Mouse (Mus musculus): ENCODE measurements at regions not wholly inside any gene's neighbourhood (a gene's known extent, or its start where the extent isn't known, plus 50 kb on each side); places are given as distances from the start of the nearest gene placed in this dataset.

GRCm38 (mm10) chr5:118386126-118386525, 141.1 kb downstream of the 2410131K14Rik start:
- peaks cover 41% of the 10 kb centered on the region for H3K27me3 ChIP-seq (ENCODE audit: control insufficient read depth)
- peaks cover 10% of the 10 kb centered on the region for H3K4me1 ChIP-seq (ENCODE audit: control insufficient read depth)
- no peaks in the 10 kb centered on the region for H3K36me3 ChIP-seq (ENCODE audit: control insufficient read depth)
- H3K9me3 ChIP-seq (ENCODE audit: control insufficient read depth, low read length), result peaks cover 20% of the 10 kb centered on the region
- H3K4me3 ChIP-seq (replicated peaks), result no peak overlapping the region
- TF ChIP-seq GATA1 (IDR thresholded peaks at IDR 0.05; ENCODE audit: low read length), result no peak
- no peak for TF ChIP-seq TAL1 (IDR thresholded peaks at IDR 0.05; ENCODE audit: low read length)

GRCm38 (mm10) chr5:118388419-118388818, 143.4 kb downstream of the 2410131K14Rik start:
- Histone ChIP-seq H3K4me1 (ENCODE audit: control insufficient read depth) (peaks cover 5% of the 10 kb centered on the region), H3K36me3 (ENCODE audit: control insufficient read depth) (no peaks in the 10 kb centered on the region), H3K27me3 (ENCODE audit: control insufficient read depth) (peaks cover 23% of the 10 kb centered on the region), H3K4me3 (replicated peaks) (no peak overlapping the region), H3K9me3 (ENCODE audit: control insufficient read depth, low read length) (peaks cover 20% of the 10 kb centered on the region)
- TF ChIP-seq GATA1 (IDR thresholded peaks at IDR 0.05; ENCODE audit: low read length) (no peak), TAL1 (IDR thresholded peaks at IDR 0.05; ENCODE audit: low read length) (no peak)

GRCm38 (mm10) chr5:118390691-118391373, 145.8 kb downstream of the 2410131K14Rik start:
- no peak for TF ChIP-seq TAL1 (IDR thresholded peaks at IDR 0.05; ENCODE audit: low read length)
- TF ChIP-seq GATA1 (IDR thresholded peaks at IDR 0.05; ENCODE audit: low read length), result no peak
- peaks cover 28% of the 10 kb centered on the region for H3K27me3 ChIP-seq (ENCODE audit: control insufficient read depth)
- peaks cover 29% of the 10 kb centered on the region for H3K9me3 ChIP-seq (ENCODE audit: control insufficient read depth, low read length)

DNA sequence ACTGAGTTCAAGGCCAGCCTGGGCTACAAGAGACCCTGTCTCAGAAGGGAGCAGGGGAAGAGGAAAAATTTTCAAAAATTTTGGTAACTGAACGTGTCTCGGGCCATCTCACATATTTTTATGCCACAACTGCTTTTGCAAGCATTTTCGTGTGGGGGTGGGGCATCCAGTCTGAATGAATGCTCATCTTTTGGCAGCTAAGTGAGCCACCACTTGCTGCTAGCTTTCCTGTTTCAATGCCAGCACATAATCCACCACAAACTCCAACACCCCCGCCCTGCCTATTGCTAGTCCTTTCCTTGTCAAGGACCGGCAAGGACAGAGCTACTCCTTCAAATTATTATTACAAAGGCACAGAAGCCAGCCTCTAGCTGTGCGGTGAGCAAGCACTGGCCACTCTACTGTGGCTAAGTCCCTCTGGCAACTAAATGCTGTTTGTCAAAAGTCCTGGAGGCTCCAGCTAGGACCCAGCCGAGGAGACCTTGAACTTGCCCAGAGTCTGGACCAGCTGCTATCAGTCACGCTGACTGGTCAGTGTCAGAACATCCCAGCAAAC, 148.0 kb downstream of the 2410131K14Rik start:
- Histone ChIP-seq H3K27me3 (ENCODE audit: control insufficient read depth) (peaks cover 37% of the 10 kb centered on the region), H3K9me3 (ENCODE audit: control insufficient read depth, low read length) (peaks cover 29% of the 10 kb centered on the region)

More at GRCm38 (mm10) chr5:118390691-118391373, 145.8 kb downstream of the 2410131K14Rik start:
- H3K36me3 ChIP-seq (ENCODE audit: control insufficient read depth), result no peaks in the 10 kb centered on the region
- peaks cover 16% of the 10 kb centered on the region for H3K4me1 ChIP-seq (ENCODE audit: control insufficient read depth)
- H3K4me3 ChIP-seq (replicated peaks), result no peak overlapping the region

GRCm38 (mm10) chr5:118394051-118394450, 149.0 kb downstream of the 2410131K14Rik start:
- Histone ChIP-seq H3K36me3 (ENCODE audit: control insufficient read depth) (no peaks in the 10 kb centered on the region), H3K27me3 (ENCODE audit: control insufficient read depth) (peaks cover 35% of the 10 kb centered on the region), H3K4me3 (replicated peaks) (no peak overlapping the region), H3K9me3 (ENCODE audit: control insufficient read depth, low read length) (peaks cover 28% of the 10 kb centered on the region), H3K4me1 (ENCODE audit: control insufficient read depth) (peaks cover 16% of the 10 kb centered on the region)
- TF ChIP-seq TAL1 (IDR thresholded peaks at IDR 0.05; ENCODE audit: low read length) (no peak), GATA1 (IDR thresholded peaks at IDR 0.05; ENCODE audit: low read length) (no peak)

More for the DNA sequence above, 148.0 kb downstream of the 2410131K14Rik start:
- Histone ChIP-seq H3K4me1 (ENCODE audit: control insufficient read depth) (peaks cover 16% of the 10 kb centered on the region), H3K36me3 (ENCODE audit: control insufficient read depth) (no peaks in the 10 kb centered on the region), H3K4me3 (replicated peaks) (no peak overlapping the region)
- TF ChIP-seq TAL1 (IDR thresholded peaks at IDR 0.05; ENCODE audit: low read length) (no peak), GATA1 (IDR thresholded peaks at IDR 0.05; ENCODE audit: low read length) (no peak)

DNA sequence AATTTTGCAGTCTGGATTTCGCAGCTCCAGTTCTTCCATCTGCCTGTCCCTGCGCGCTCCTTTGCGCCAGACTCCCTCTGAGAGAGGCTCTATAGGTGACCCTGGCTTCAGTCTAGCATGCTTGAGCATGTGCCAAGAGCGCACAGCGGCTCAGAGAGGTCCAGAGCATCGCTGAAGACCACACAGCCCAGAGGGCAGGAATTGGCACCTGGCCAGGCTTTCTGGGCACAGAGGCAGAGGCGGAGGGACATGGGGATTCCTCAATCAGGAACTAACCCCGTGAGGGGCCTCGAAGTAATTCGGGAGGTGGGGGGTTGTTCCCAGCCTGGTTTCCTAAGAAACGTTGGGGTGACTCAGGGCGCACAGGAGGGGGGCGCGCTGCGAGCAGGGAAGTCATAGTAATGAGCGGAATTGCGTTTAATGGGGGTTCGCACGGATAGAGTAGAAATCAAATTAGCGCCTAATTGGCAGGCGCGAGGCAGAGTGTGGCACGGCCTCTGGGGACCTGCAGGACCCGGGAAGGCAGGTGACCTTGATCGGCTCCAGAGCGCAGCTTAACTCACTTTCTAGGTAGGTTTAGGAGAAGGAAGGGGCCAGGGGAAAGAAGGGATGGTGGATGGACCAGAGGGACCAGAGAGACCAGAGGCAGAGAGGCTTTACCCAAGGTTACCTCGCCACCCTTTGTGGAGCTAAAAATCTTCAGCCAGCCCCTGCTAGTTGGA, 151.1 kb downstream of the 2410131K14Rik start:
- Histone ChIP-seq H3K27me3 (ENCODE audit: control insufficient read depth) (peaks cover 38% of the 10 kb centered on the region), H3K9me3 (ENCODE audit: control insufficient read depth, low read length) (peaks cover 11% of the 10 kb centered on the region), H3K4me1 (ENCODE audit: control insufficient read depth) (peaks cover 16% of the 10 kb centered on the region), H3K4me3 (replicated peaks) (no peak overlapping the region), H3K36me3 (ENCODE audit: control insufficient read depth) (no peaks in the 10 kb centered on the region)
- no peak for TF ChIP-seq GATA1 (IDR thresholded peaks at IDR 0.05; ENCODE audit: low read length)
- TF ChIP-seq TAL1 (IDR thresholded peaks at IDR 0.05; ENCODE audit: low read length), result no peak

DNA sequence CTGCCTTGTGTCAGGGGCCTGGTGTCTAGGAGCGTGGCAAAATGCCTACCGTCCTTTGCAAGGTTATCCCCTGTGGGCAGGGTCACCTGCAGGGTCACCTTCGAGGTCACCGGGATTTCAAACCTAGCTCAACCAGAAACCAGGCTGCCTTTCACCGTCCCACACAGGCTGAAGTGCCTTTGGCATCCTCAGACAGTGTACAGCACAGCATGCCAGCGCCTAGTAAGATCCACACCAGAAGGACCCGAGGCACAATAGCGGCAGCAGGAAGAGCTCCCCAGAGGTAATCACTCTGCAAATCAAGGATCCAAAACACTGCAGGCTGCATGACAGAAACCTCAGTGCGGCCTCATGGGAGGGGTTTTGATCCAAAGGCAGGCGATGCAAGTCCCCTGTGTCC, 155.9 kb downstream of the 2410131K14Rik start:
- H3K4me3 ChIP-seq (replicated peaks), result no peak overlapping the region
- peaks cover 39% of the 10 kb centered on the region for H3K27me3 ChIP-seq (ENCODE audit: control insufficient read depth)
- TF ChIP-seq GATA1 (IDR thresholded peaks at IDR 0.05; ENCODE audit: low read length) (no peak), TAL1 (IDR thresholded peaks at IDR 0.05; ENCODE audit: low read length) (no peak)
- H3K4me1 ChIP-seq (ENCODE audit: control insufficient read depth), result peaks cover 7% of the 10 kb centered on the region
- no peaks in the 10 kb centered on the region for H3K36me3 ChIP-seq (ENCODE audit: control insufficient read depth)
- H3K9me3 ChIP-seq (ENCODE audit: control insufficient read depth, low read length), result peaks cover 5% of the 10 kb centered on the region

DNA sequence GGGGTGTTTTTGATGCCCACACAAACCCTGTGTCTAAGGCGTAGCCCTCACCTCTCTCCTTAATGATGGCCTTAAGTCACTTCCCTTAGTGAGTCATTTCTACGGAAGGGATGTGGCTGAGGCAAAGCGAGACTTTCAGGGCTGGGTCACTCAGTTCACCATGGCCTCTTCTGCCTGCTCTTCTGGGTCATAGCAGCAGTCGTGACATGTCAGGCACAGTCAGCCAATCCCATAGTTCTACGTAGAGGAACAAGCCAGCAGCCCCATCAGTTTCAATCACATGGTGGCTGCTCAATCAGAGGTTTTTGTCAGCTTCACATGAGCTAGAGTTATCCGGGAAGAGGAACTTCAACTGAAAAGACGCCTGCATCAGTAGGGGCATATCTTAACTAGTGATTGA, 156.1 kb upstream of the Med13l start:
- Histone ChIP-seq H3K27me3 (ENCODE audit: control insufficient read depth) (peaks cover 25% of the 10 kb centered on the region), H3K36me3 (ENCODE audit: control insufficient read depth) (no peaks in the 10 kb centered on the region), H3K4me1 (ENCODE audit: control insufficient read depth) (peaks cover 7% of the 10 kb centered on the region), H3K4me3 (replicated peaks) (no peak overlapping the region), H3K9me3 (ENCODE audit: control insufficient read depth, low read length) (peaks cover 5% of the 10 kb centered on the region)
- TF ChIP-seq TAL1 (IDR thresholded peaks at IDR 0.05; ENCODE audit: low read length) (no peak), GATA1 (IDR thresholded peaks at IDR 0.05; ENCODE audit: low read length) (no peak)

DNA sequence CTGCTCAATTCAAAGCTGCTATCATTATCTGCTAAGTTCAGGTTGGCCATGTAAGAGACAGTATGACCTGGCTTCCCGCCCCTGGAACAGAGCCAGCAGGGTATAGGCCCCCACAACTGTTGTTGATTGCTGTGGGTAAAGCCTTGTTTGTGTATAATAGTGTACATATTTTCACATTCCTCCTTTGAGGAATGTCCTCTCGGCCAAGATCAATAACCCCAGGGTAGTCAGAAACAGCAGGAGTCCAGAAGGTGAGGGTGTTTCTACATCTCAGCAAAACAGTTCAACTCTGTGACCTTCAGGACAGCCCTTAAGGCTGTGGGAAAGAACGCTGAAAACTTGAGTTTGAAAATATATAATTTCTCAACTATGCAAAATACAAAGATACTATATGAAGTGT, 155.1 kb upstream of the Med13l start:
- Histone ChIP-seq H3K36me3 (ENCODE audit: control insufficient read depth) (no peaks in the 10 kb centered on the region), H3K9me3 (ENCODE audit: control insufficient read depth, low read length) (peaks cover 5% of the 10 kb centered on the region), H3K27me3 (ENCODE audit: control insufficient read depth) (peaks cover 28% of the 10 kb centered on the region), H3K4me3 (replicated peaks) (no peak overlapping the region), H3K4me1 (ENCODE audit: control insufficient read depth) (peaks cover 7% of the 10 kb centered on the region)
- TF ChIP-seq TAL1 (IDR thresholded peaks at IDR 0.05; ENCODE audit: low read length) (no peak), GATA1 (IDR thresholded peaks at IDR 0.05; ENCODE audit: low read length) (no peak)

All from erythroblast, embryonic 14.5 days (primary cell).